Mouse (Mus musculus): ENCODE measurements around the gene Actl7b.
A peak's percentile ranks its signal among the peaks of the same experiment; 100 is the strongest.

The Actl7b gene

DNA sequence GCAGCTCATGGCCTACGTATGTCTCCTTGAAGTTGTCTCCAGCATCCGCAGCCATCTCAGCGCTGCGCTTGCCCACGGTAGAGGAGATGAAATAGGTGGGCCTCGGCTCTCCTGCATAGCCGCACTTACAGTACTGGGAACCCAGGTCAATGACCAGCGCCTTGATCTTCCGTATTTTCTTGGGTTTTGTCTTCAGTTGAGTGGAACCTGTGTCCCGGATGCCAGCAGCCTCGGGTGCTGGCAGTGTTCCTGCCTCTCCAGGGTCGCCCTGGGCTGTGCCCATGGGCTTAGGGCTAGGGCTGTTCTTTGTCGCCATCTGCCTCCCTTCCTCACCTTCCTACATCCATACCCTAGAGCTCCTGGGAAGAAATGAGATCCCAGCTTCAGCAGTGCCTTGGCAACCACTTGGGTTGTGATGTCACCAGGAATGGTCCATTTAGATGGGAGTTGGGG, at the start of gene Actl7b:
Gene Actl7b, minus strand, starts transcription at position 403 of the 453 bp plus-strand sequence.
- no peak for DNase-seq (ENCODE audit: inconsistent ontology term)

- DNase-seq (ENCODE audit: inconsistent ontology term): no peak
Measured at GRCm38 (mm10) chr4:56771065-56771464, 29.8 kb upstream of the Actl7b start.

GRCm38 (mm10) chr4:56768913-56769312, 27.7 kb upstream of the Actl7b start:
- no peak for DNase-seq (ENCODE audit: inconsistent ontology term)

GRCm38 (mm10) chr4:56767861-56768284, 26.6 kb upstream of the Actl7b start:
- DNase-seq (ENCODE audit: inconsistent ontology term): no peak

GRCm38 (mm10) chr4:56757693-56758092, 16.4 kb upstream of the Actl7b start:
- DNase-seq (ENCODE audit: inconsistent ontology term): no peak

- no peak for DNase-seq (ENCODE audit: inconsistent ontology term)
Measured at GRCm38 (mm10) chr4:56756966-56757600, 15.8 kb upstream of the Actl7b start.

DNA sequence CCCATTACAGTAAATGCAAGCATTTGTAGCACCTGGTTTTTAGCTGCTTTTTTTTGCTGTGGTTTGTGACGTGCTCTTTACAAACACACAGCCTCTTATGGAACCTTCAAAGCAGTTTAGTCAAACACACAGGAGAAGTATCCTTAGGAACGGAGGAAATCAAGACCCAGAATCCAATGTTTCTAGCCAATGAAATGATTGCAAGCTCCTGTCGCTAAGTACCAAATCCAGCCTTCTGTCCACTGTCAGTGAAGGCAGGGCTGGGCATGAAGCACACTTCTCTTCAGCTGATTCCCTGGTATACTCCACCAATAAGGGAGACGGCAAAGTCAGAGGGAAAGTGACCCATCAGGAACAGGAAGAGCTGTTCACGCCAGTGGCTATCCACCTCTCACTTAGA, 14.8 kb upstream of the Actl7b start:
- DNase-seq (ENCODE audit: inconsistent ontology term): no peak

DNA sequence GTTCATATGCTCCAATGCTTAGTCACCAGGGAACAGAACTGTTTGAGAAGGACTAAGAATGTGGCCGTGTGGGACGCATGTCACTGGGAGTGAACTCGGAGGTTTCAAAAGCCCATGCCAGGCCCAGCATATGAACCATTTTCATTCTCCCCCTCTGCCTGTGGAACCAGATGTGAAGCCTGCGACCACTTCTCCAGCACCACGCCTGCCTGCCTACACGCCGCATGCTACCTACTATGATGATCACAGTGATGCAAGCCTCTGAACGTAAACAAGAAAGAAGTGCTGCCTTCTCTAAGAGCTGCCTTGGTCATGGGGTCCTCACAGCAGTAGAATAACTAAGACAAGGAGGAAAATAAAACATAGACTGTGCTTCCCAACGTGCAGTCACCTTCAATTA, 6.2 kb upstream of the Actl7b start:
- no peak for DNase-seq (ENCODE audit: inconsistent ontology term)

GRCm38 (mm10) chr4:56746345-56746744, 5.1 kb upstream of the Actl7b start:
- DNase-seq (ENCODE audit: inconsistent ontology term): no peak

DNA sequence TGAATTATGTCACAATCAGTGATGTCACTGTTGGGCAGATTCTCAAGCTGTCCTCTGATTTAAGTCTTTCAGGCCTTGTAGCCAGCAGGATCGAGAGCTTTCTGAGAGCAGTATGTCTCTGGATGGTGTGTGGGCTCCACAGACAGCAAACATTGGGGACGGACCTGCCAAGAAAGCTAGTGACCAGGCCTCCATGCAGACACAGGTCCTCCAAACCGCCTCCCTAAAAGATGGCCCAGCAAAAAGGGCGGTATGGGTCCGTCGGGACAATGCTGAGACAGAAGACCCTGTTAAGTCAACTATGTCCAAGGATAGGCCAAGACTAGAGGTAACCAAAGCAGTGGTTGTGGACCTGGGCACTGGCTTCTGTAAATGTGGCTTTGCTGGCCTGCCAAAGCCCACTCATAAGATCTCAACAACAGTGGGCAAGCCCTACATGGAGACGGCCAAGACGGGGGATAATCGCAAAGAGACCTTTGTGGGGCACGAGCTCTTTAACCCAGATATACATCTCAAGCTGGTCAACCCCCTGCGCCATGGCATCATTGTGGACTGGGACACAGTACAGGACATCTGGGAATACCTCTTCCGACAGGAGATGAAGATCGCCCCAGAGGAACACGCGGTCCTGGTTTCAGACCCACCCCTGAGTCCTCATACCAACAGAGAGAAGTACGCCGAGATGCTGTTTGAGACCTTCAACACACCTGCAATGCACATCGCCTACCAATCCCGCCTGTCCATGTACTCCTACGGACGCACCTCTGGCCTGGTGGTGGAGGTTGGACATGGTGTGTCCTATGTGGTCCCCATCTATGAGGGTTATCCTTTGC, 2.3 kb upstream of the Actl7b start, which contains the start of gene Actl7a:
Gene Actl7a, plus strand, starts transcription at position 51 of the 833 bp plus-strand sequence.
- no peak for DNase-seq (ENCODE audit: inconsistent ontology term)

GRCm38 (mm10) chr4:56742698-56743097, 1.5 kb upstream of the Actl7b start:
- no peak for DNase-seq (ENCODE audit: inconsistent ontology term)

DNA sequence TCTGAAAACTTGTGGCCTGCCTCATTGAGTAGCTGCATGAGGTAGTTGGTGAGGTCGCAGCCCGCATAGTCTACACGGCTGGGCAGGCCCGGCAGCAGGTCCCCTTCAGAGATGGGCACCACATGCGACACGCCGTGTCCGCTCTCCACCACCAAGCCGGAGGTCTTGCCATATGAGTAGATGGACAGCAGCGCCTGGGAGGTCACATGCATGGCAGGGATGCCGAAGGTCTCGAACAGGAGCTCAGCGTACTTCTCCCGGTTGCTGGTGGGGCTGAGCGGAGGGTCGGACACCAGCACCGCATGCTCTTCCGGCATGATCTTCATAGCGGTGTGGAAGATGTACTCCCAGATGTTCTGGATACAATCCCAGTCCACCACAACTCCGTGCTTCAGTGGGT, 632 bp downstream of the Actl7b start:
- no peak for DNase-seq (ENCODE audit: inconsistent ontology term)

DNA sequence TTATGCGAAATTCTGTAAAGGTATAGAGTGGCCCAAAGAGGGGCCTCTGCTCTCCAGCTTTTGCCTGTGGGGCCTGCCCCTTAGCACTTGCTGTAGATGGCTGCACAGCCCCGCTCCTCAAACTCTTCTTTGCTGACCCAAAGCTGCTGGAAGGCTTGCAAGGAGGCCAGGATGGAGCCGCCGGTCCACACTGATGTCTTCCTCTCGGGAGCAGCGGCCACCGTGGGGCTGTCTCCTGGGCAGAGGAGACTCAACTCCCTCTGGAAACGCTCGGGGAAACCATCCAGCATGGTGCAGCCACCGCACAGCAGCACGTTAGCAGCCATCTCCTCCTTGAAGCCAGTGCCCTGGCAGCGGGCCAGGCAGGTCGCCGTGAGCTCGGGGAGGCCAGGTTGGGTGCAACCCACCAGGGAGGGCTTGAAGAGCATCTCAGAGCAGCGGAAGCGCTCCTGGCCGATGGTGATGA, 1.2 kb downstream of the Actl7b start, which contains the start of gene Gm26657:
Gene Gm26657, plus strand, starts transcription at position 51 of the 466 bp plus-strand sequence.
- no peak for DNase-seq (ENCODE audit: inconsistent ontology term)

GRCm38 (mm10) chr4:56725839-56726238, 15.4 kb downstream of the Actl7b start:
- no peak for DNase-seq (ENCODE audit: inconsistent ontology term)

DNA sequence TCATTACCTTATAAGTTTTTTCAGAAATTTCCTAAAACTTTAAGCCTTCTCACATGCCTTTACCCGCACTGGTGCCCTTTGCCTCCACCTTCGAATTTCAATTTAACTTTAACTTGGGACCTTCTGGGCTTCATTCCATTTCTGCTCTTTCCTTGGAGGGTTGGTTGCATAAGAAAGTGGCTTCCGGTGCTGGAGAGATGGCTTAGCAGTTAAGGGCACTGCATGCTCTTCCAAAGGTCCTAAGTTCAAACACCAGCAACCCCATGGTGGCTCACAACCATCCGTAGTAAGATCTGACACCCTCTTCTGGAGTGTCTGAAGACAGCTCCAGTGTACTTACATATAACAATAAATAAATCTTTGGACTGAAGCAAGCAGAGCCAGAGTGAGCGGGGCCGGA, 18.0 kb downstream of the Actl7b start:
- no peak for DNase-seq (ENCODE audit: inconsistent ontology term)

GRCm38 (mm10) chr4:56722346-56722745, 18.9 kb downstream of the Actl7b start:
- DNase-seq (ENCODE audit: inconsistent ontology term): no peak

- no peak for DNase-seq (ENCODE audit: inconsistent ontology term)
Measured at GRCm38 (mm10) chr4:56721469-56721868, 19.8 kb downstream of the Actl7b start.

- no peak for DNase-seq (ENCODE audit: inconsistent ontology term)
Measured at GRCm38 (mm10) chr4:56720403-56720802, 20.8 kb downstream of the Actl7b start.

GRCm38 (mm10) chr4:56719456-56719855, 21.8 kb downstream of the Actl7b start:
- DNase-seq (ENCODE audit: inconsistent ontology term): no peak

DNA sequence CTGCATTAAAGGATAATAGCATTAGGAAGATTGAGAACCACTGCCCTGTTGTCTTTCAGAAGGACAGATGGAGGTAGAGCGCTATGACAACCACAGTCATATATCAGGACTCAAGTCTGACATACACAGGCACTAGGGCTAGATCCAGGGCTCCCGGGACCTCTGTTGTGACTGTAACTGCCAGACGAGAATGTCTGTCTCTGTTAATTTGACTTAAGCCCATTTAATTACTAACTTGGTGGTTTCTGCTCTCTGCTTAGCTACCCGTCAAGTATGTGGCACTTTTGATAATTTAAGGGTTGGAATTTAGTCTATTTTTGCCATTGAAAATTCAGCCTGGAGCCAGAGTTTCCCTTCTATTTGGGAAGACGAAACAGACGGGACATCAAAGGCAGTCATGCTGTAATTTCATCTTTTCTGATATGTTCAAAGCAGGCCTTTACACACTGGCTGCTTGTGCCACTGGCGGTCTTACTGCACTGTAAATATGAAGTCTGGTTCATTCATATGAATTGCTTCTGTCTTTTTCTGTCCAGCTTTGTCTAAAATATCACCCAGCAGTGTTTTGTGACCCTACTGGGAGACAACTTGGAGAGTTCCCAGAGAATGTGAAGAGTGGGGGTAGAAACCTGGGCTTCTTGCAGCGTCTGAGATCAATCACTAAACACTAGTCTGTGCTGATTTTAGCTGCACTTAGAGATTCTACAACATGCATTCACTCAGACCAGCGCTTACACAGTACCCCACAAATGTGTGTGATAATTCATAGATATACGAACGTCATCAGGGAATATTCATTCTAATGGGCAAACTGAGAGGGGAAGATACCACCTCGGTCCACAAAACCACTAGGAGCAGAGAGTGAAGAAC, 22.4 kb downstream of the Actl7b start:
- DNase-seq (ENCODE audit: inconsistent ontology term): peak; percentile 60

DNA sequence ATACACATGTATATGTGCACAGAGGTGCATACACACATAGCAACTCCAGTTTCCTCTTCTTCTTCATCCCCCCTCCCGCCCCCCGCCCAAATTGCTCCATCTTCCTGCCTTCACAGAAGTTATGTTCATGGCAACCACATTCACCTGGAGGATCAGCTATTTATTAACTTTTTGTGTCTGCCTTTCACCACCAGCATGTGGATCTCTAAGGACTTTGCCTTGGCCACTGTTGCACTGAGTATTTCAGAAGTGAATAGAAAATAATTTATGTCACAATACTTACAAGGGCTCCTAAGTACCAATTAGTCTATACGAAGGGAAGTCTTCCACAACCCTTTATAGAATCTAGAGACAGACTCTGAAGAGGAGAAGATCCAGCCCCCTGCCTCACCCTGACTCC, 23.3 kb downstream of the Actl7b start:
- no peak for DNase-seq (ENCODE audit: inconsistent ontology term)

DNA sequence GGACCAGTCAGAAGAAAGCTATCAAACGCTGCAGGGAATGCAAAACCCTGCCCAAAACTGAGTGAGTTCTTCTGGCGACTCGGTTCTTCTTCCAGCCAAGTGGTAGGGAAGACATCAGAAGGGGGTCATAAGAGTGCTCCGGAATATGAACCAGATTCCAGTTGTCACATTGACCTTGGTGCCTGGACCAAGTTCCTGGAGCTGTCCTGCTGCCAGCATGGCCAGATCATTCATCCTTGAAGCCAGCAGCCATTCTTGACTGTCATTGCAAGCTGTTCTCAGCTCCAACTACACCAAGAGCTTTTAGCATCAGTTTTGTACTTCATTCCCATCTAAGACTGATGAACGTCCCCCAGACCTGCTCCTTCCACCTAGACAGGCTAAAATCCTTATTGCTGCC, 24.4 kb downstream of the Actl7b start:
- no peak for DNase-seq (ENCODE audit: inconsistent ontology term)
